Mouse (Mus musculus) lung, embryonic 15.5 days (tissue): ENCODE measurements around the gene Car12. TPM values are rescaled to one million over a fixed set of nuclear protein-coding genes. Genes with fewer than 3 reads are reported as not detected.

Experiments
- ATAC-seq: fragments of 200-750 bp; cut with Nextera tagmentation; 2 replicates; pipeline ENCODE4 v1.8.0; 2017; ENCODE audit warnings: moderate number of reproducible peaks, borderline replicate concordance; ENCODE audit not compliant: low FRiP score, low TSS enrichment; ENCODE audit errors: extremely low read depth
- H3K27ac ChIP-seq: fragments of 300-500 bp; sonication (generic); 2 replicates; pipeline ENCODE4 v1.5.1; 2015; ENCODE audit warnings: moderate library complexity, mild to moderate bottlenecking, inconsistent platforms
- H3K27me3 ChIP-seq: fragments of 300-500 bp; sonication (generic); 2 replicates; pipeline ENCODE4 v1.6.1; 2015; ENCODE audit warnings: inconsistent platforms
- H3K36me3 ChIP-seq: fragments of 300-500 bp; sonication (generic); 2 replicates; pipeline ENCODE4 v1.6.1; 2015; ENCODE audit warnings: inconsistent platforms
- H3K4me1 ChIP-seq: fragments of 300-500 bp; sonication (generic); 2 replicates; pipeline ENCODE4 v1.6.1; 2015; ENCODE audit warnings: inconsistent platforms
- H3K4me2 ChIP-seq: fragments of 300-500 bp; sonication (generic); 2 replicates; pipeline ENCODE4 v1.6.1; 2015; ENCODE audit warnings: inconsistent platforms, mild to moderate bottlenecking, moderate library complexity
- H3K4me3 ChIP-seq: fragments of 300-500 bp; sonication (generic); 2 replicates; pipeline ENCODE4 v1.5.1; 2015; ENCODE audit warnings: mild to moderate bottlenecking, inconsistent platforms
- H3K9ac ChIP-seq: fragments of 300-500 bp; sonication (generic); 2 replicates; pipeline ENCODE4 v1.6.1; 2015; ENCODE audit warnings: inconsistent platforms
- H3K9me3 ChIP-seq: fragments of 300-500 bp; sonication (generic); 2 replicates; pipeline ENCODE4 v1.6.1; 2016; ENCODE audit warnings: inconsistent platforms
- WGBS: fragments of 180-500 bp; shearing (Covaris S2); methylation state at CpG from one replicate; pipeline ENCODE4 v1.1.7; 2015; 5-methylcytosine and 5-hydroxymethylcytosine counted together
- polyA plus RNA-seq: library from polyadenylated mRNA; unstranded; fragments of >200 nt; fragmentation: Nextera tagmentation; extraction: Ambion mirVana; gene quantifications from 2 replicates; pipeline ENCODE4 v1.2.1, GENCODE M21; 2015

Car12 gene
- polyA plus RNA-seq, 1 experiment from 2014 or later: 2.7 TPM

DNA sequence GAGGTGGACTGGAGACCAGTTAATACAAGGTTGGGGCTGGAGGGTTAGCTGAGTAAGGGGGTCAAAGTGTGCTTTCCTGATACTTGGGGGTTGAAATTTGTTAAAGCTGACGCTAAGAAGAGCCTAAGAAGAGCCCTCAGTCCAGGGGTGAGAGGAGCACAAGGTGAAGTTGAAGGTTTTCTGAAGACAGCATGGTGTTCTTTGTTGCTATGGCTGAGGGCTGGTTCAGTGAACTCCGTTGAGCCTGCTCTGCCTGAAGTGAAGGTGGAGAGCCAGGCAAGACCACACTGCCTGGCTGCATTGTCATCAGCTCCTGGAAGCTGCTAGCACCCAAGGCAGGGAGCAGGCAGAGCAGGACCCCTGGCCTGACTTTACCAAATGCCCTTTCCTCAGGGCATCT, 1.9 kb downstream of the Car12 start:
- H3K4me2 ChIP-seq: no peak overlapping the region
- no peak overlapping the region for H3K9ac ChIP-seq
- peaks cover 16% of the 10 kb centered on the region; the same call in 1 of the 2 replicates for H3K27me3 ChIP-seq
- no peaks in the 10 kb centered on the region for H3K9me3 ChIP-seq
- no peaks in the 10 kb centered on the region for H3K36me3 ChIP-seq
- no peak overlapping the region for H3K27ac ChIP-seq
- 66% methylated on average over 2 of the region's 2 CpGs for WGBS
- no peak for ATAC-seq
- no peak overlapping the region for H3K4me3 ChIP-seq
- peaks cover 11% of the 10 kb centered on the region for H3K4me1 ChIP-seq

GRCm38 (mm10) chr9:66716533-66716932, 3.0 kb downstream of the Car12 start:
- WGBS: 85% methylated on average over 3 of the region's 3 CpGs
- no peak overlapping the region for H3K9ac ChIP-seq
- no peak overlapping the region for H3K4me3 ChIP-seq
- H3K4me2 ChIP-seq: no peak overlapping the region
- peaks cover 11% of the 10 kb centered on the region for H3K4me1 ChIP-seq
- ATAC-seq: no peak
- no peaks in the 10 kb centered on the region for H3K9me3 ChIP-seq
- no peak overlapping the region for H3K27ac ChIP-seq
- peaks cover 16% of the 10 kb centered on the region; the same call in 1 of the 2 replicates for H3K27me3 ChIP-seq
- no peaks in the 10 kb centered on the region for H3K36me3 ChIP-seq

DNA sequence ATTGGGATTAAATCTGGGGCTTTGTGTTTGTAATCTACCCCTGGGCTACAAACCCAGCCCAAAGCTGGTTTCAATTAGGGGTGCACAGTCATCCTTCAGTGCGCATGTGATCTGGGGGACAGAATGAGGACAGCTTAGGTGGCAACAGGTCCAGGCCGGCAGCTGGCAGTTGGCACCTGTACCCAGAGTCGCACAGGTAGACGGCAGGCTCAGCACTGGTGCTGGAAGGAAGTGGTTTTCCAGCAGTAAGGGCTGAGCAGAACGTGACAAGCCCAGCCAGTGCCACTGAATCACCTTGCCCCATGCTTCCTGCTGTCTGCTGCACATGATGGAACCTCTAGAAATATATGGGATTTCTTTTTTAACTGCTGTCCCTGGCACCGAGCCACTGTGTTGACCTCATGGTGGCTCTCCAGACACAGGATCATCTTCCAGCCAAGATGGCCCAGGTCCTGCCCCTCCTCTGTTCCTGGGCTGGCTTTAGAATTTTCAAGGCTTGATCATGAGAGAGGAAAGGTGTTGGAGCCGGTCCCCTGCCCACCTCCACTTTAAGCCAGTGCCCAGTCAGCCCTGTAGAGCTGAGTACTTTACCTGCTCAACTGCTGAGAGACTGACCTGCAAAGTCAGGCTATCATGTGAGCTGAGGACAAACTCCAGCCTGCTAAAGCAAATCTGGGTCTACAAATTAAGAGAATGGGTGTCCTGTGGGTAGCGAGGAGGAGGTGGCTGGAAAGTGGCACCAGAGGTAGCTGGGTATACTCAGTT, 7.4 kb downstream of the Car12 start:
- Histone ChIP-seq H3K4me1 (no peaks in the 10 kb centered on the region), H3K9me3 (no peaks in the 10 kb centered on the region), H3K4me2 (no peak overlapping the region), H3K27me3 (no peaks in the 10 kb centered on the region), H3K27ac (no peak overlapping the region), H3K36me3 (no peaks in the 10 kb centered on the region), H3K4me3 (no peak overlapping the region), H3K9ac (no peak overlapping the region)
- no peak for ATAC-seq
- whole genome bisulfite sequencing: 77% methylated on average over 8 of the region's 8 CpGs

- no peaks in the 10 kb centered on the region for H3K27me3 ChIP-seq
- H3K4me1 ChIP-seq: no peaks in the 10 kb centered on the region
- no peaks in the 10 kb centered on the region for H3K36me3 ChIP-seq
- no peak for ATAC-seq
- no peak overlapping the region for H3K4me3 ChIP-seq
- WGBS: 84% methylated on average over 5 of the region's 5 CpGs
- H3K9ac ChIP-seq: no peak overlapping the region
- H3K27ac ChIP-seq: no peak overlapping the region
- no peaks in the 10 kb centered on the region for H3K9me3 ChIP-seq
- H3K4me2 ChIP-seq: no peak overlapping the region
These were observed 8.8 kb downstream of the Car12 start for GRCm38 (mm10) chr9:66722187-66722868.

GRCm38 (mm10) chr9:66722869-66723272, 9.4 kb downstream of the Car12 start:
- Histone ChIP-seq H3K9ac (no peak overlapping the region), H3K9me3 (no peaks in the 10 kb centered on the region), H3K36me3 (no peaks in the 10 kb centered on the region), H3K27ac (no peak overlapping the region), H3K4me2 (no peak overlapping the region), H3K4me1 (no peaks in the 10 kb centered on the region), H3K4me3 (no peak overlapping the region), H3K27me3 (no peaks in the 10 kb centered on the region)
- no peak for ATAC-seq
- 63% methylated on average over 5 of the region's 5 CpGs for WGBS

GRCm38 (mm10) chr9:66725591-66725990, 12.1 kb downstream of the Car12 start:
- Histone ChIP-seq H3K4me2 (no peak overlapping the region), H3K9me3 (no peaks in the 10 kb centered on the region), H3K27ac (no peak overlapping the region), H3K9ac (no peak overlapping the region), H3K4me3 (no peak overlapping the region), H3K27me3 (no peaks in the 10 kb centered on the region), H3K4me1 (no peaks in the 10 kb centered on the region), H3K36me3 (no peaks in the 10 kb centered on the region)
- WGBS: 74% methylated on average over 3 of the region's 3 CpGs
- no peak for ATAC-seq

DNA sequence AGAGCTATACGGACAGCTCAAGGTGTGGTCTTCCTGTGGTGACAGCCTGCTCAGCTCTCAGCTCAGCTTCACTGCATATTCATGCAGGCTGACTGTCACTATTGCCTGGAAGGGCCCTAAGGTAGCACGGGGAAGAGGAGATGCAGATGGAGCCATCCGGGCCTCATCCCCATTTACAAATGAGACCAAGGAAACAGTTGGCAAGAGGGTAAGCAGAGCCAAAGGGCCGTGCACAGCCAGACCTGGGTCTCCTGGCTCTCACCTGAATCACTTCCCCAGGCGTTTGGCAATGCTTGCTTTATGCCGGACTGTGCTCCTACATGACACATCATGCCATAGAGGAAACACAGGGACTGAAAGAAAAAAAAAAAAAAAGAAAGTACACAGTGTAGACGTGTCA, 13.8 kb downstream of the Car12 start:
- H3K9ac ChIP-seq: no peak overlapping the region
- H3K4me2 ChIP-seq: no peak overlapping the region
- H3K27ac ChIP-seq: no peak overlapping the region
- WGBS: 47% methylated on average over 7 of the region's 7 CpGs
- H3K9me3 ChIP-seq: no peaks in the 10 kb centered on the region
- H3K4me1 ChIP-seq: no peaks in the 10 kb centered on the region
- H3K27me3 ChIP-seq: no peaks in the 10 kb centered on the region
- H3K4me3 ChIP-seq: no peak overlapping the region
- no peaks in the 10 kb centered on the region for H3K36me3 ChIP-seq
- no peak for ATAC-seq

- ATAC-seq: no peak
- H3K36me3 ChIP-seq: no peaks in the 10 kb centered on the region
- no peaks in the 10 kb centered on the region for H3K9me3 ChIP-seq
- H3K4me1 ChIP-seq: peaks cover 6% of the 10 kb centered on the region
- no peak overlapping the region for H3K4me3 ChIP-seq
- no peak overlapping the region for H3K4me2 ChIP-seq
- no peaks in the 10 kb centered on the region for H3K27me3 ChIP-seq
- no peak overlapping the region for H3K9ac ChIP-seq
- 60% methylated on average over 3 of the region's 3 CpGs for WGBS
- H3K27ac ChIP-seq: no peak overlapping the region
These were observed 17.1 kb downstream of the Car12 start for GRCm38 (mm10) chr9:66730556-66730955.

GRCm38 (mm10) chr9:66731284-66731683, 17.8 kb downstream of the Car12 start:
- WGBS: 74% methylated on average over 7 of the region's 7 CpGs
- Histone ChIP-seq H3K4me1 (peaks cover 6% of the 10 kb centered on the region), H3K4me2 (no peak overlapping the region), H3K36me3 (no peaks in the 10 kb centered on the region), H3K27ac (no peak overlapping the region), H3K9me3 (no peaks in the 10 kb centered on the region), H3K4me3 (no peak overlapping the region), H3K9ac (no peak overlapping the region), H3K27me3 (no peaks in the 10 kb centered on the region)
- no peak for ATAC-seq

- Histone ChIP-seq H3K27ac (no peak overlapping the region), H3K4me3 (no peak overlapping the region), H3K27me3 (no peaks in the 10 kb centered on the region), H3K36me3 (no peaks in the 10 kb centered on the region), H3K9me3 (no peaks in the 10 kb centered on the region), H3K4me1 (peaks cover 6% of the 10 kb centered on the region), H3K4me2 (no peak overlapping the region), H3K9ac (no peak overlapping the region)
- WGBS: 22% methylated on average over 15 of the region's 15 CpGs
- no peak for ATAC-seq
These were observed 19.6 kb downstream of the Car12 start for GRCm38 (mm10) chr9:66732791-66733691.

DNA sequence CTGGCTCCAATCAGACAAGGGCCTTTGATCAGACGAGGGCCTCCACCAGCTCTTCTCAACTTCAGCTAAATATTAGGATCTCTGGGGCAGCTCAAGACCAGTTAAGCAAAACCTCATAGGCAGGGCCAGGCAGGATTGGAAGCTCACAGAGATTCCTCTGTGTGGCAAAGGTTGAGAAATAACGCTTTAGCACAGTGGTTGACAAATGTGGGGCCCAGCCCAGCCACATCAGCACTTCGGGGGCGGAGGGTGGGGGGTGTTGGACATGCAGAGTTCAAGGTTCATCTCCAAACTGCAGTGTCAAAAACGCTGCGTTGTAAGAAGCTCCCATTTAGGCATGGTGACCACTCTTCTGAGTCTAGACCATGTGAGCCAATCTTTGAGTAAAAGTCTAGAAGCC, 21.1 kb downstream of the Car12 start:
- H3K9me3 ChIP-seq: no peaks in the 10 kb centered on the region
- H3K4me1 ChIP-seq: peaks cover 6% of the 10 kb centered on the region
- 74% methylated on average over 6 of the region's 6 CpGs for WGBS
- H3K27me3 ChIP-seq: no peaks in the 10 kb centered on the region
- H3K36me3 ChIP-seq: no peaks in the 10 kb centered on the region
- H3K4me2 ChIP-seq: no peak overlapping the region
- no peak overlapping the region for H3K9ac ChIP-seq
- ATAC-seq: no peak
- no peak overlapping the region for H3K4me3 ChIP-seq
- no peak overlapping the region for H3K27ac ChIP-seq

- Histone ChIP-seq H3K36me3 (no peaks in the 10 kb centered on the region), H3K27me3 (no peaks in the 10 kb centered on the region), H3K9ac (no peak overlapping the region), H3K4me1 (peaks cover 6% of the 10 kb centered on the region), H3K9me3 (no peaks in the 10 kb centered on the region), H3K4me2 (no peak overlapping the region), H3K4me3 (no peak overlapping the region), H3K27ac (no peak overlapping the region)
- 84% methylated on average over 2 of the region's 2 CpGs for WGBS
- no peak for ATAC-seq
These were observed 21.6 kb downstream of the Car12 start for GRCm38 (mm10) chr9:66735122-66735521.
